Mouse (Mus musculus) 3T3-L1 (cell line): ENCODE results near the gene Mylip.

Experiments used
- DNase-seq: peaks from one replicate; pipeline ENCODE4 v3.0.0-alpha.2; 2015; ENCODE audit warnings: low read depth, low spot score

The Mylip gene

DNA sequence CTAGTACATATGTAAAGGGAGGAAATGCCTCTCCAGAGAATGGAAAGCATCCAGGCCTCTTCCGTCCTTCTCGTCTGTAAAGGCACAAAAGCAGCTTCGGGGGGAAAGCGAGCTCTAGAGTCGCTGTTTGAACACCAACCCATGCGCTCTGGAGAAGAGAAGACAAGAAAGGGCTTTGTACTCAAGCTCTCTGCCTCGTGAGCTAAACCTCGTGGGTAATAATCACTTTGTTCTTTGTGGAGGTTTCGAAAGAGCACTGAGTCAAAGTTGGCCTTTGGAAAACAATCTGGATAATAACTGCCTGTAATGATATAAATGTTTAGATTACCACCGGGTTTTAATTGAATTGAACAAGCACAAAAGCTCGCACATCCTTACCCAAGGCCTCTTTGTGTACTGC lies 39.7 kb downstream of the Mylip start:
- no peak for DNase-seq

DNA sequence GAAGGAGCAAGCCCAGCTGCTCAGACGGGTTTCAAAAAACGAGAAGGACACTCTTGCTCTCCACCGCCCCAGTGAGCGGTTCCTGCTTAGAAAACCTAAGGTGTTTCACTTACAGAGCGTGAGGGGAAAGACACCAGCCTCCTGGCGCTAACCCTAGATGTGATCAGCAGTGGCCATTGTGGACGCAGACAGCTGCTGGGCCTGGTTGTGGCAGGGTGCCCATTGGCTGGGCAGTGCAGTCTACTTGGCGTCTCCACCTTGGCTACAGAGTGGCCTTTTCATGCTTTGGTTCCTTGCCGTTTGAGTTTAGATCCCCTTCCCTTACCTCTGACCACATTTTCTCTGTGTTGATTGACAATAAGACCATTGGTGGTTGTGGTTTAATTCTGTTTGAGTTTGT lies 47.6 kb downstream of the Mylip start:
- no peak for DNase-seq

- DNase-seq: no peak
Measured at GRCm38 (mm10) chr13:45438853-45439252, 49.3 kb downstream of the Mylip start.

DNA sequence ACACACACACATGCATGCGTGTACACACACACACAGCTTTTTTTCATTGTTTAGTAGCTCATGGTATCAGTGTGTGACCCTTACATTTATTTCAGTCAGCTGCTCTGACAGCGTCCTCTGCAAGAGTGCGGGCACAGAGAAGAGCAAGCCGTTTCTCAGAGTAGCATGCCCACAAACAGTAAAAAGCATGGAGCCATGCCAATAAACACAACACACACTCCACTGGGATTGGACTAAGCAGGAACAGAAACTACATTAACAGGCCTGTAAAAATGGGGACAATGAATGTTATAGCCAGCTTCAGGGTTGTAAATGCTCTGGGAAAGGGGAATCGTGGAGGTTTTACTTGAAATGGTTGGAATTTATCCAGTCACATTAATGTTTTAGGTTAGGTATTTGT lies 50.7 kb downstream of the Mylip start:
- no peak for DNase-seq

GRCm38 (mm10) chr13:45442451-45442850 lies 52.9 kb downstream of the Mylip start:
- DNase-seq: peak; percentile 65

DNA sequence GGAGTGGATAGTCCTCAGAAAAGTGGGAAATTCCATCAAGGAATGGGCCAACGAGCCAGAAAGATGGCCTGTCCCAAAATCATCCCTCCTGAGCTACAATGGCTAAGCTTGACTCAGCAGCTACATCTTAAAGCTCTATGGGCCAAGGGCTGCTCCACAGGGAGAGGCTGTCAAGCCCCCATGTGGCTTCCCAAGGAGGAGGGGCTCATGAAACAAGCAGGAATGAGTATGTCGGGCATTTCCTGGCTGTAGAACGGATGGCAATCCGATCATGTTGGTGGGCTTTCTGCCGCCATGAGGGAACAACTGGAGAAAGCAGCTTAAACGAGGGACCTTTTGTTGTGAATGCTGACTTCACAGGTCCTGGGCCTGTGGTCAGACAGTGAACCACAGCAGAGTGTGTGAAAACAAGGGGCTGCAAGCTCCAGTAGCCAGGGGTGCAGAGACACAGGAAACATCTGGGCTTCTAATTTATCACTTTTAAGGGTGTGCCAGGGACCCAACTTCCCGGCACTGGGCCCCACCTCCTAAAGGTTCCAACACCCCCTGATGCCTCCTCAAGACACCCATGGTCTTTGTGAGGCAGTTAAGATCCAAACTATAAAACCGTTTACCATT lies 53.5 kb downstream of the Mylip start:
- DNase-seq: no peak

- DNase-seq: no peak
Measured at GRCm38 (mm10) chr13:45444220-45444619, 54.7 kb downstream of the Mylip start.

DNA sequence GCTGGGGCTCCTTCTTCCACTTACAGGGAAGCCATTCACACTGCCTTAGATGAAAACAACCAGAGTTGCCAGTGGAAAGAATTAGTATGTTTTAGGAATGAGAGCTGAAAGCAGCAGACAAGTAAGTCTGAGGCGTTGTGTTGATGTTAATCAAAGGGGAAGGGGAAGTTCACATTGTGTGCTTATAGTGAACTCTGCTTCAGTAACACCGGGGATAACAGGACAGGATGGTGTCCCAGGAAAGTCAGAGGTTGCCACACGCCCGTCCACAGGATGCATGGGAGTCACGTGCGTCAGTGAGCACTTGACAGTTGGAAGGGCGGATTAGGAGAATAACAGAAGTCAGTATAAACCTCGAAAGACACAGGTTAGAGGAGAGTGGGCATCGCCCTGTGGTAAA lies 55.1 kb downstream of the Mylip start:
- DNase-seq: no peak

DNA sequence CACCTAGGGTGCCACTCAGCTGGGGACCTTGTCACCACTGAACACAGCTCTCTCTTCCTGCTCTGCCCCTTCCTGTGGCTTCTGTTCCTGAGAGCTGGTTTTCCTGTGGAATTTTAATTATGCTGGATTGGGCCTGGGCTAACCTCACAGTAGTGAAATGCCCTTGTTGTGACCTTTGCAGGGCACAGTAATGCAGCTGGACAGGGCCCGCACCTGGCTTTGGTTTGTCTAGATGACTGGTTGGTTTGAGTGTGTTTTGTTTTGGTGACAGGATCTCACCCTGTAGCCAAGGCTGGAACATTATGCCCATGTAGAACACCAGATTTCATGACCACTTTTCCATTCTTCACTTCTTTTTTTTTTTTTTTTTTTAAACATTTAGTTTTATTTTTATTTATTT lies 57.1 kb downstream of the Mylip start:
- DNase-seq: no peak

DNA sequence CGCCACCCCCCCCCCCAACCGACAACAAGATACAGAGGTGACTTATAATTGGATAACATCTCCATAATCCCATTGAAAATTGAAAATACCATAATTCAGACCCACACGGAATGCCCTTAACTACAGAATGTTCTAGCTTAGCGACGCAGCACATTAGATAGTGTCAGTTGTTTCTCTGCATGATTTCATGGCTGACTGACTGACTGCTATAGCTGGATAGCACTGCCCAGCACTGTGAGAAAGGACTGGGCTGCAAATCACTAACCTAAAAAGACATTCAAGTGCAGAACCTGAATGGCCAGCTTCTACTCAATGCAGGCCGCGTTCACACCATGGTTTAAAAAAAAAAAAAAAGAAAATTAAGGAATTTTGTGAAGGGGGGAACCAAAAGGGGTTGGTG lies 62.9 kb downstream of the Mylip start:
- DNase-seq: no peak

- DNase-seq: no peak
Measured at GRCm38 (mm10) chr13:45453033-45453432, 63.5 kb downstream of the Mylip start.

DNA sequence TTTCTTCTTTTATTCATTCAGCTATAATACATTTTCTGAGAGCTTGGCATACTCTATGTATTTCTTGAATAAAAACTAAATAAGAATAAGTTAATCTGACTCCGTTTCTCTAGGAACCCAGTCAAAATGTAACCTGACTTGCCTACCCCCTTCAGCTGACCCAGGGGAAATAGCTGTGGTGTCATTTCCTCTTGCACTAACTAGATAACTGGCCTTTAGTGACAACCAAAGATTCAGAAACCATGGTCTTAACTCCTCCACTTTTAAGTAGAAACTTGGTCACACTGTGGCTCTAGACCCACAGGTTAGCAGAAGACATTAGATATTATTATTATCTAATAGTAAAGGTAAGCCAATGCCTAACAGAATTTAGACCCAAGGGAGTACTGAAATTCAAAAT lies 64.5 kb downstream of the Mylip start:
- DNase-seq: no peak

GRCm38 (mm10) chr13:45454641-45455040 lies 65.1 kb downstream of the Mylip start:
- DNase-seq: no peak

DNA sequence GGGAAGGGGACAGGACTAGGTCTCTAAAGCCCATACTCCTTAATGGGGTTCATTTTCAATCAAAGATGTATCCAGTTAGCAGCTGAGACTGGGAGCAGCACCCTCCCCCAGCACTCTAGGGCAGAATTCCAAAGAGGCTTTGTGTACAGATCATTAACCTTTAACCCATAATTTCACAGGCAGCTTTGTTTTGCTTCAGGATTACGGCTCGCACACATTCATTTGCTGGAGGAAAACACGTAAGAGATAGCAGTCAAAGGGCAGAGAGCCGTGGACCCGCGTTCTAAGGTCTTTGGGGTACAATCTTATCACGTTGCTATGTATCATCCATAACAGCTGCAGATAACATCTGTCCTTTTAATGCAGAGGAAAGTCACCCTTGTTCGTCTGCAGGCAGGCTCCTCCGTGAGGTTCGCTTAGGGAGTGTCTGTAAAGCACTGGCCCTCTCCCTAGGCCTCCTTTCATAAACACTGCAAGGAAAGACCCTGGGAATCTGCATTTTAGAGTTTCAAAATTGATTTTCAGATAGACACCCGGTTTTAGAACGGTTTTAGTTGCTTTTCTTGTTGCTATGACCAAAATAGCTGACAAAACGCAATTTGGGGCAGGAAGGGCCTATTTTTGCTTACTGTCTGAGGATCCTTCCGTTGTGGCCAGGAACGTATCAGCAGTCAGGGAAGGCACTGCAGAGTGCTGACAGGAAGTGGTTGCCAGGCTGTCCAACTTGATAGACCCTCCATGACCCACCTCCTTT lies 65.7 kb downstream of the Mylip start:
- DNase-seq: no peak

- no peak for DNase-seq
Measured at GRCm38 (mm10) chr13:45455862-45456192, 66.3 kb downstream of the Mylip start.

DNA sequence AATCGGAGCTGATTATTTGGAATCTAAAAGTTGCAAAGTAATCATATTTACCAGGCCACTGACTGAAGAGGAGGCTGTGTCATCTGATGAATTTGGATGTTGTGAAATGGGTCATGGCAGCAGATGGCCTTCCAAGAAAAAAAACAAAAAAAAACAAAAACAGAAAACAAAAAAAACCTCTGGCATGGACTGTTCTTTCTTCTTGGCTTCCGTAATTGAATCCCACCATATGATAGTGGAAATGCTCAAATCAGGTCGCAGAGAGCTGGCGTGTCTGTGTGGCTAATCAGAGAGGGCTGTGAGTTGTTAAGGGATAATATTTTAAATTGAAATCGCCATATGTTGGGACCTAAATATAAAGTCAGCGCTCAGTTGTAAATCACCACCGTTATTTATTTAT lies 67.9 kb downstream of the Mylip start:
- no peak for DNase-seq

GRCm38 (mm10) chr13:45460177-45460576 lies 70.6 kb downstream of the Mylip start:
- DNase-seq: no peak

DNA sequence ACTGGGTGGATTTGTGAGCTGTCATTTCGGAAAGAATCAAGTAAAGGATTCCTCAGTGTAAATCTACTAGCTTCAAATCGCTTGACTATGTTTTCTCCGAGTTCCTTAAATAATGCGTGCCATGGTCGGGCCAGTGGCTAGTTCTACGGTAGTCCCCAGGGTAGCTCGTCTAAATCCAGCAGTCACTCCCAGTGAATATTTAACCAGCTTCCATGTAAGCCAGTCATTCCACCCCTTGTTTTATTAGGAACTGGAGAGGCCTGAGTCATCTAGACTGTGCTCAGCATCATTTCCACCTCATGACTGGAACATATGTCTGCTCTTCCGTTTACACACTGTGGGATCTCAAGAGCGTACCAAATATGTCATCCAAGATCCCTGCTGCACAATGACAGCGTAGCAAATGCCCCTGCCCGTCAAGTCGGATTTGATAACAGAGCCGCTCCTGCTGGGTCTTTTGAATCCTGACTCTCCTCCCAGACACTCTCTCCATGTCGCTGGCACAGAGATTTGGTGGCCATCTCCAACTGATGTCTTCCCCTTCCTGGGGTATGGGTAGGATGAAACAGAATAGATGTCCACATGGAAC lies 71.9 kb downstream of the Mylip start:
- no peak for DNase-seq
